Mouse (Mus musculus): ENCODE data around the gene Cyb561a3.

GRCm38 (mm10) chr19:10560108-10560507 lies 16.9 kb upstream of the Cyb561a3 start:
- TF ChIP-seq CTCF (IDR thresholded peaks at IDR 0.05; ENCODE audit: extremely low read depth, insufficient read depth, insufficient read length, insufficient replicate concordance) = no peak
- TF ChIP-seq POLR2A (IDR thresholded peaks at IDR 0.05; ENCODE audit: low read depth, low read length) = no peak

Measured in spleen, adult 2 months (tissue).